20 mouse cellular contexts compared by ENCODE assay signal in genomic region chr4:63251760-63252159, GRCm38 (mm10). TPM values are rescaled to one million over a fixed set of nuclear protein-coding genes. Genes with fewer than 3 reads are reported as not detected.
DNase-seq lines count a peak whose midpoint lies in the region; ATAC-seq lines count a peak whose summit lies in the region.
"Had no signal": no experiment of that assay in that cellular context is flagged by ENCODE, and none has a peak within 500 bp of the region (broad histone marks: within the 10 kb centered on the region; RNA-seq: fewer than 3 reads in every experiment).

No protein-coding gene starts in this region.

- DNase-seq in frontal cortex, postnatal 25 days (ENCODE audit: low spot score in 2 of 2): no peak
- peak; percentile 21 for DNase-seq in left cerebral cortex, adult 11 months (ENCODE audit: low spot score)
- DNase-seq in left cerebral cortex, adult 8-10 months (ENCODE audit: low spot score in 2 of 2): no peak
- peak; percentile 52 for DNase-seq in right cerebral cortex, adult 18-20 months
- DNase-seq in right cerebral cortex, postnatal 14 days: no peak
- DNase-seq in gastrocnemius, adult 8-10 months (ENCODE audit: low spot score in 2 of 2): no peak
- DNase-seq in lung, postnatal 36 days: no peak
- DNase-seq: adrenal gland, postnatal 10 days; cerebellum, adult 8-10 months; cerebellum, postnatal 36 days; gastrocnemius, adult 2 months; heart, postnatal 36 days; kidney, adult 9 months; kidney, postnatal 14 days; lung, adult 18-20 months; lung, postnatal 10 days had no signal

- ATAC-seq in frontal cortex, adult (ENCODE audit: low TSS enrichment): peak; percentile 91
- ATAC-seq: forebrain, embryonic 16.5 days; intestine, embryonic 16.5 days; liver, embryonic 12.5 days had no signal

RNA-seq across cellular contexts. Expression of gene Col27a1, which starts 38.0 kb away (rescaled TPM):
- total RNA-seq in left cerebral cortex, adult 8-10 months (2022): 1 to 10 TPM; 3.7 to 7.4 (median 5.4) TPM
- total RNA-seq in gastrocnemius, adult 8-10 months (2022): under 1 TPM; 0.17 to 0.67 (median 0.65) TPM

Comparison
In these comparisons a context has a peak if more than half of its experiments do, and no peak if none do; other contexts are left out.
1. DNase-seq: peak in left cerebral cortex, adult 11 months (single experiment) and right cerebral cortex, adult 18-20 months (single experiment); none in frontal cortex, postnatal 25 days (0 of 2), left cerebral cortex, adult 8-10 months (0 of 2), right cerebral cortex, postnatal 14 days (single experiment), gastrocnemius, adult 8-10 months (0 of 2) and lung, postnatal 36 days (single experiment).